Mouse (Mus musculus): ENCODE measurements at regions not wholly inside any gene's neighbourhood (a gene's known extent, or its start where the extent isn't known, plus 50 kb on each side); places are given as distances from the start of the nearest gene placed in this dataset.

GRCm38 (mm10) chr11:34980210-34980609 lies 140.8 kb upstream of the Slit3 start:
- TF ChIP-seq MAFK (IDR thresholded peaks at IDR 0.05; ENCODE audit: insufficient read depth, low read depth, low read length) (no peak), CHD2 (IDR thresholded peaks at IDR 0.05; ENCODE audit: low read depth, low read length) (no peak), ZNF384 (IDR thresholded peaks at IDR 0.05; ENCODE audit: low read depth, low read length) (no peak), HCFC1 (IDR thresholded peaks at IDR 0.05; ENCODE audit: borderline replicate concordance, insufficient read depth, low read length) (no peak)

Measured in ES-E14 (cell line).